Mouse (Mus musculus) intestine, embryonic 15.5 days (tissue): ENCODE measurements around the gene Gng11. TPM values are rescaled to one million over a fixed set of nuclear protein-coding genes. Genes with fewer than 3 reads are reported as not detected.
A peak's percentile ranks its signal among the peaks of the same experiment; 100 is the strongest.

ENCODE experiments used
- ATAC-seq: fragments of 200-750 bp; cut with Nextera tagmentation; 2 replicates; pipeline ENCODE4 v1.8.0; 2017; ENCODE audit warnings: moderate TSS enrichment, moderate library complexity
- H3K27ac ChIP-seq: fragments of 300-500 bp; sonication (generic); 2 replicates; pipeline ENCODE4 v1.5.1; 2015; ENCODE audit warnings: mild to moderate bottlenecking, inconsistent platforms
- H3K27me3 ChIP-seq: fragments of 300-500 bp; sonication (generic); replicated peaks from 2 replicates; pipeline ENCODE4 v1.6.1; 2015; ENCODE audit warnings: inconsistent platforms
- H3K36me3 ChIP-seq: fragments of 300-500 bp; sonication (generic); 2 replicates; pipeline ENCODE4 v1.6.1; 2015; ENCODE audit warnings: inconsistent platforms
- H3K4me1 ChIP-seq: fragments of 300-500 bp; sonication (generic); replicated peaks from 2 replicates; pipeline ENCODE4 v1.6.1; 2015; ENCODE audit warnings: inconsistent platforms
- H3K4me2 ChIP-seq: fragments of 300-500 bp; sonication (generic); replicated peaks from 2 replicates; pipeline ENCODE4 v1.6.1; 2015; ENCODE audit warnings: mild to moderate bottlenecking, inconsistent platforms
- H3K4me3 ChIP-seq: fragments of 300-500 bp; sonication (generic); replicated peaks from 2 replicates; pipeline ENCODE4 v1.5.1; 2015; ENCODE audit warnings: inconsistent platforms
- H3K9ac ChIP-seq: fragments of 300-500 bp; sonication (generic); 2 replicates; pipeline ENCODE4 v1.6.1; 2015; ENCODE audit warnings: inconsistent platforms
- H3K9me3 ChIP-seq: fragments of 300-500 bp; sonication (generic); 2 replicates; pipeline ENCODE4 v1.6.1; 2016; ENCODE audit warnings: inconsistent platforms
- WGBS: fragments of 180-500 bp; shearing (Covaris S2); methylation state at CpG from one replicate; pipeline ENCODE4 v1.1.7; 2015; 5-methylcytosine and 5-hydroxymethylcytosine counted together
- polyA plus RNA-seq: library from polyadenylated mRNA; unstranded; fragments of >200 nt; fragmentation: Nextera tagmentation; extraction: Ambion mirVana; gene quantifications from 2 replicates; pipeline ENCODE4 v1.2.1, GENCODE M21; 2015

Gng11 gene
- polyA plus RNA-seq, 1 experiment from 2014 or later, result 86.9 TPM

DNA sequence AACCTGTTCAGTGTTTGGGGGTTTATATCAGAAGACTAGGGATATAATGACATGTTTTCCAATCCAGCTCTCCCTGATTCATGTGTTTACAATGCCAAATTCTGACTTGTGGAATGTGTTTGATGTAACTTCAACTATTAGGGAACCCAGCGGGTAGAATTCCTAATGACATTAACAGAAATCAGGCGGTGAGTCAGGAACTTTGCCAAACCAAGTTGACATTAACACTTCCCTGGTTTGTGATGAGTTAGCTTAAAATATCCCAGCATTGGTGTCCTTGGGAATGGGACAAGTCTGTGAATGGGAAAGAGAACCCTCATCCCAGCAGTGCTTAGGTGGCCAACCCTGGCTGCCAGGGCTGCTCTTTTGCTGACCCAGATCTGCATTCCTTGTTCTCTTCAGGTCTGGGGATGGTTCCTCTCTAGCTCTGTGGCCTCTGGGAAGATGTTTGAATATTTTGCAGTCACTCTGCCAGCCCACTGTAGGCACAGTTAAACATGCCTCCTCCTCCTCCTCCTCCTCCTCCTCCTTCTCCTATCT, 4.9 kb downstream of the Gng11 start:
- no peak overlapping the region for H3K9ac ChIP-seq
- H3K27ac ChIP-seq, result no peak overlapping the region
- 50% methylated on average over 2 of the region's 2 CpGs for WGBS
- no peaks in the 10 kb centered on the region for H3K27me3 ChIP-seq
- no peaks in the 10 kb centered on the region for H3K9me3 ChIP-seq
- no peak overlapping the region for H3K4me2 ChIP-seq
- ATAC-seq, result no peak
- no peak overlapping the region for H3K4me3 ChIP-seq
- H3K36me3 ChIP-seq, result no peaks in the 10 kb centered on the region
- H3K4me1 ChIP-seq, result peaks cover 3% of the 10 kb centered on the region; the same call in 1 of the 2 replicates

DNA sequence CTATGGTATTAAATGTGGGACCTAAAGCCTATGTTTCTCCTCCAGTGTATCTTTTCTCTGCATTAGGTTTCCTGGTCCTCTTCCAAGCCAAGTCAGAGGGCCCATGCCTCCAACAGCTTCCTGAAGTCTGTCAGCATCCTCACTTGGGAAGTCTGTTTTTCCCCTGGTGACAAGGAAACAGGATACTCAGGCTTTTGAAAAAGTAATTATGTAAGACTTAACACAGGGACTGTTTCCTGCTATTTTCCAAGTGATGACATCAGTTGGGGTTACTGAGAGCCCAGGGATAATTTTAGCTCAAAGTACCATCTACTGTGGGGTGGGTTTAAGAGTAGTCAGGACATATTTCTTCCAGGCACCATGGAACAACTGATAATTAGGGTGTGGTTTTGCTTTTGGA, 5.8 kb downstream of the Gng11 start:
- Histone ChIP-seq H3K4me1 (peaks cover 3% of the 10 kb centered on the region; the same call in 1 of the 2 replicates), H3K9me3 (no peaks in the 10 kb centered on the region)

GRCm38 (mm10) chr6:4022645-4023044, 18.9 kb downstream of the Gng11 start:
- no peak for ATAC-seq
- WGBS, result 22% methylated on average over 1 of the region's 1 CpGs
- H3K4me1 ChIP-seq, result no peaks in the 10 kb centered on the region
- no peaks in the 10 kb centered on the region for H3K36me3 ChIP-seq
- no peaks in the 10 kb centered on the region for H3K27me3 ChIP-seq
- no peaks in the 10 kb centered on the region for H3K9me3 ChIP-seq
- H3K27ac ChIP-seq, result no peak overlapping the region
- no peak overlapping the region for H3K4me2 ChIP-seq
- no peak overlapping the region for H3K9ac ChIP-seq
- no peak overlapping the region for H3K4me3 ChIP-seq

More for the DNA sequence above, 5.8 kb downstream of the Gng11 start:
- Histone ChIP-seq H3K27me3 (no peaks in the 10 kb centered on the region), H3K9ac (no peak overlapping the region), H3K4me3 (no peak overlapping the region), H3K27ac (no peak overlapping the region), H3K36me3 (no peaks in the 10 kb centered on the region), H3K4me2 (no peak overlapping the region)
- no peak for ATAC-seq

DNA sequence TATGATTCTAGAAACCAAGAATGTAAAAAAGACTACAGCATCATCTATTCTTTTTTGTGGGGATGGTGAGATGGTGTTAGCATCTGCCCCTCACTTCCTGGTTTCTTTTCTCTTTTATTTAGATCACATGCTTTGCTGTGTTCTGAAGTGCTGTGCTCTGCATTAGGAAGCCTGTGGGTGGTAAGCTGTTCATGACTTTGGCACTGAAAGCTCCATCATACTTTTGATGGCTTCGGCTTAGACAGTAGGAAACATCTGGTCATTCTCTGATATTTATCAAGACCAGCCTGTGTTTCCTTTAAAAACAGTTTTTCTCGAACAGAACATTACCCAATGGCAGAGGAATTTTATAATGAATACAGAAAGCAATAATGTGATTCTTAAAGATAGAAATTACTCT, 22.7 kb downstream of the Gng11 start:
- Histone ChIP-seq H3K9ac (no peak overlapping the region), H3K4me1 (no peaks in the 10 kb centered on the region), H3K27ac (no peak overlapping the region), H3K4me3 (no peak overlapping the region), H3K4me2 (no peak overlapping the region), H3K27me3 (no peaks in the 10 kb centered on the region), H3K36me3 (no peaks in the 10 kb centered on the region), H3K9me3 (no peaks in the 10 kb centered on the region)
- ATAC-seq, result no peak
- WGBS, result 41% methylated on average over 2 of the region's 2 CpGs

- no peak overlapping the region for H3K9ac ChIP-seq
- no peaks in the 10 kb centered on the region for H3K9me3 ChIP-seq
- no peak for ATAC-seq
- no peaks in the 10 kb centered on the region for H3K4me1 ChIP-seq
- no peak overlapping the region for H3K27ac ChIP-seq
- WGBS, result 84% methylated on average over 3 of the region's 3 CpGs
- no peak overlapping the region for H3K4me3 ChIP-seq
- no peaks in the 10 kb centered on the region for H3K36me3 ChIP-seq
- no peaks in the 10 kb centered on the region for H3K27me3 ChIP-seq
- H3K4me2 ChIP-seq, result no peak overlapping the region
Observed at GRCm38 (mm10) chr6:4030956-4031355, 27.3 kb downstream of the Gng11 start.

DNA sequence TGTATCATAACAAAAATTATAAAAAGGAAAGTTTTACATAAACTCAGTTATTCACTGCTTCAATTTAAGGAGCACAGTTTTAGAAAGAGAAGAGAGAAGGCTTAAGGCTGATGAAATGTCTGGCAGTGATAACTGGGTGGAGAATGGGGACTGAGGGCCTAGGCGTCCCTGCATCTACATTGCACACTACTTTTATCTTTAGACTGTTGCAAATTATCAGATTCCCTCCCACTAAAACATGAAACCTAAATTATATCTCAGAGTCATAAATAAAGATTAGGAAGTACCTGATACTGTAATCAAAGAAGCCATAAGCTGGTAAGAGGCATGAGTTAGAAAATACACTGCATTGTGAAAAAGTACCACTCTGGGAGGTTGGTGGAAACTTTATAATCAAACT, 38.1 kb downstream of the Gng11 start:
- peak; percentile 70 for ATAC-seq
- no peak overlapping the region for H3K4me2 ChIP-seq
- H3K4me1 ChIP-seq, result no peaks in the 10 kb centered on the region
- no peak overlapping the region for H3K27ac ChIP-seq
- H3K4me3 ChIP-seq, result no peak overlapping the region
- no peaks in the 10 kb centered on the region for H3K9me3 ChIP-seq
- H3K36me3 ChIP-seq, result no peaks in the 10 kb centered on the region
- no peaks in the 10 kb centered on the region for H3K27me3 ChIP-seq
- 64% methylated on average over 1 of the region's 1 CpGs for WGBS
- no peak overlapping the region for H3K9ac ChIP-seq

DNA sequence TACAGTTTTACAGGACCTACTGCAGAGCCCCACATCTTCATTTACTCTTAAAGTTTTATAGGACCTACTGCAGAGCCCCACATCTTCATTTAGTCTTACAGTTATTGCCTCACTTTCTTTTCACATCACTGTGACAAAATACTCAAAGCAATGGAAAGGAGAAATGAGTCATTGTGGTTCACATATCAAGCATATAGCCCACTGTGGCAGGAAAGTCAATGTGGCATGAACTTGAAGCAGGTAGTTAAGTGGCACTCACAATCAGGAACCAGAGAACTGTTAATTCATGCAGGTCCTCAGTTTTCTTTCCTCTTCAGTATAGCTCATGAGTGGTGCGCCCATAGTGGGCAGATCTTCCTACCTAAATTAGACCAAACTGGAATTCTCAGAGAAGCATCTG, 43.5 kb downstream of the Gng11 start:
- ATAC-seq, result no peak
- H3K4me3 ChIP-seq, result no peak overlapping the region
- no peak overlapping the region for H3K9ac ChIP-seq
- whole genome bisulfite sequencing, result 88% methylated on average over 1 of the region's 1 CpGs
- no peak overlapping the region for H3K27ac ChIP-seq
- H3K9me3 ChIP-seq, result no peaks in the 10 kb centered on the region
- no peak overlapping the region for H3K4me2 ChIP-seq
- H3K36me3 ChIP-seq, result no peaks in the 10 kb centered on the region
- H3K27me3 ChIP-seq, result no peaks in the 10 kb centered on the region
- no peaks in the 10 kb centered on the region for H3K4me1 ChIP-seq

DNA sequence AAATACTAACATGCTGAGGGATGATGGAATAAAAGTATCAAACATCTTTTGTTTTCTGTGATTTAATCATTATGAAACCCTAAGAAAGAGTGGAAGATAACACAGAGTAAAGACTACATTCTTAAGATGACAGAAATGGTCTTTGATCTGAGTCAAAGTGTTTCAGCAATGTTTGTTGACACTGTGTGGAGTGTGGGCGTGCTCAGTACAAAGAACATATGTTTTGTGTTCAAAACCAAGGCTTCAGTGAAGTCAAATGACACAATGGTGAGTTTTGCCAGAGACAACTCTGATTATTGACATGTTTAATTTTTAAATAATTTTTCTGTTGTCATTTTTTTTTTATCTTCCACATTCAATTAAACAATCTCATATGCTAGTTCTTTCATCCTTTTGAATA, 49.1 kb downstream of the Gng11 start:
- Histone ChIP-seq H3K27me3 (no peaks in the 10 kb centered on the region), H3K36me3 (no peaks in the 10 kb centered on the region), H3K4me1 (no peaks in the 10 kb centered on the region), H3K9ac (no peak overlapping the region), H3K27ac (no peak overlapping the region), H3K9me3 (no peaks in the 10 kb centered on the region), H3K4me3 (no peak overlapping the region), H3K4me2 (no peak overlapping the region)
- 40% methylated on average over 1 of the region's 1 CpGs for WGBS
- ATAC-seq, result no peak

GRCm38 (mm10) chr6:4054387-4054786, 50.7 kb downstream of the Gng11 start:
- WGBS, result 87% methylated on average over 4 of the region's 4 CpGs
- Histone ChIP-seq H3K9me3 (no peaks in the 10 kb centered on the region), H3K4me3 (no peak overlapping the region), H3K36me3 (no peaks in the 10 kb centered on the region), H3K4me1 (no peaks in the 10 kb centered on the region), H3K9ac (no peak overlapping the region), H3K27ac (no peak overlapping the region), H3K27me3 (no peaks in the 10 kb centered on the region), H3K4me2 (no peak overlapping the region)
- ATAC-seq, result no peak

Other genes starting within 250 kb of the Gng11 start
- 0.16 and 0.24 TPM in 2 replicates for gene Calcr, start 239.2 kb upstream of the Gng11 start, polyA plus RNA-seq
- 11.2 and 12.0 TPM in 2 replicates for gene Tfpi2, start 15.0 kb upstream of the Gng11 start, polyA plus RNA-seq
- gene Gngt1, start 10.1 kb upstream of the Gng11 start, polyA plus RNA-seq, result not detected in 2 replicates
- 76.4 and 86.8 TPM in 2 replicates for gene Bet1, start 83.1 kb downstream of the Gng11 start, polyA plus RNA-seq